Mouse (Mus musculus): ENCODE results near the gene Cdipt.

Cdipt gene

DNA sequence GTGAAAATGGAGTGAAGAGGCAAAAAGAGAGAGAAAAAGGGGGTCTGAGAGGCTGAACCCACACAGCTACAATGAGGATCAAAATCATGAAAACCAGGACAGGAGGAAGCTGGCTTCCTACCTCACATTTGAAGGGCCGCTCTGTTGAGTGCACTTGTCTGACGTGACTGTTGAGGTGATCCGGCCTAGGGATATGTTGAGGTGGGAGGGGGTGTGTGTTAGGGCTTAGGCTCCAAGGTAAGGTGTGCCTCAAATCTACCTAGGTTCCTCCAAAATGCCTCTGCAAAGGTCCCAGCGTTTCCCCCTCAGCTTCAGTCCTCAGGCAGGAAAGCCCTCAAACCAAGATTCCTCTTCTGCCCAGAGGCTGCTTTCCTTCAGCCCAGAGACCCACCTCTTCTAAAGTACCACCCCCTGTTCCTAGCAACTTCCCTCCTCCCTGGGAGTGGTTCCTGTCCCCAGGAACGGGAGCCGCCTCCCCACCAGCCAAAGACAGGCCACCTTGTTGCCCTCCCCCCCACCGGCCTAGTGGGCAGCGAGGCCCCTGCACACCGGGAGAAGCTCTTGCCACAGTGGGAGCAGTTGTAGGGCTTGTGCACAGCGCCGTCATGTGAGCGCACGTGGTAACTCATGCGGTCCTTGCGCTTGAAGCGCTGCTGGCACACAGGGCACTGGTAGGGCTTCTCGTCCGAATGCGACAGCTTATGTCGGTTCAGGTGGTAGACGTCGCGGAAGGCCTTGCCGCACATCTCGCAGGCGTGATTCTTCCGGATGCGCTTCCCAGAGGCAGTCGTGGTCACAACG, 49.2 kb downstream of the Cdipt start:
- peak; percentile 97 for DNase-seq (ENCODE audit: low read depth, low spot score)

DNA sequence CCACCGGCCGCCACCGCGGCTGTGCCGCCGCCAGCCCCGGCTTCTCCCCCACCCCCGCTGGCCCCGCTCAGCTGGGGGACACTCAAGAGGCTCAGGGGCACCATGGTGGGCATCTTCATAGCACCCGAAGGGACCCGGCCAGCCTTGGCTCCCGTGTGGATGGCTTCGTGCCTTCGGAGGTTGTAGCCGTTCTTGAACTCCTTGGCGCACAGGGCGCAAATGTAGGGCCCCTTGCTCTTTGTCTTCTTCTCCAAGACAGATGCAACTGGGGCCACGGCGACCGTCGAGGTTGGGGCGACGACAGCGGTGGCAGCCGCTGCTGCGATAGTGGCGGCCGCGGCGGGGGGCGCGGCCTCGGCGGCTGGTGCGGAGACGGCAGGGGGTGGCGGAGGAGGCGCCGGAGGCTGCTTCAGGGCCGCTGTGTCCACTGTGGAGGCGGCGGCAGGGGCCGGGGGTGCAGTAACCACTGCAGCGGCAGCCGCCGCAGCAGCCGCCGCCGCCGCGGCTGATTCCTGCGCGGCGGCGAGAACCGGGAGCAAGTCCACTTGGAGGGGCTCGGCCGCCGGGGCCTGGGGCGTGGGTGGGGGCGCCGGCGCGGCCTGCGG, 49.9 kb downstream of the Cdipt start:
- DNase-seq (ENCODE audit: low read depth, low spot score): peak; percentile 45

- DNase-seq (ENCODE audit: low read depth, low spot score): peak; percentile 69
Observed at GRCm38 (mm10) chr7:127026161-127026600, 50.5 kb downstream of the Cdipt start.

DNA sequence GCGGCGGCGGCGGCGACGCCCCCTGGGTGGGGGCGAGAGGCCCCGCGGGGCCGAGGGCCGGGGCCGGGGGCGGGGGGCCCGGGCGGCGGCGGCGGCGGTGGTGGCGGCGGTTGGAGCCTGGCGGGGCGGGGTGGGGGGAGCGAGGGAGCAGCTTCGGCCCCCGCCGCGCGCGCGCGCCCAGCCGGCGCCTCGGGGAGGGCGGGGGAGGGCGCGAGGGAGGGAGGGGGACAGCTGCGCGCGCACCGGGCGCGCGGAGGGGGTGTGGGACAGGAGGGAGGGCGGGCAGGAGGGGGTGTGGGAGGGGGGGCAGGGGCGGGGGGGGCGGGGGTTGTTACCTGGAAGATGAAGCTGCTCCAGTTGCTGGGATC, 50.9 kb downstream of the Cdipt start:
- no peak for DNase-seq (ENCODE audit: low read depth, low spot score)

DNA sequence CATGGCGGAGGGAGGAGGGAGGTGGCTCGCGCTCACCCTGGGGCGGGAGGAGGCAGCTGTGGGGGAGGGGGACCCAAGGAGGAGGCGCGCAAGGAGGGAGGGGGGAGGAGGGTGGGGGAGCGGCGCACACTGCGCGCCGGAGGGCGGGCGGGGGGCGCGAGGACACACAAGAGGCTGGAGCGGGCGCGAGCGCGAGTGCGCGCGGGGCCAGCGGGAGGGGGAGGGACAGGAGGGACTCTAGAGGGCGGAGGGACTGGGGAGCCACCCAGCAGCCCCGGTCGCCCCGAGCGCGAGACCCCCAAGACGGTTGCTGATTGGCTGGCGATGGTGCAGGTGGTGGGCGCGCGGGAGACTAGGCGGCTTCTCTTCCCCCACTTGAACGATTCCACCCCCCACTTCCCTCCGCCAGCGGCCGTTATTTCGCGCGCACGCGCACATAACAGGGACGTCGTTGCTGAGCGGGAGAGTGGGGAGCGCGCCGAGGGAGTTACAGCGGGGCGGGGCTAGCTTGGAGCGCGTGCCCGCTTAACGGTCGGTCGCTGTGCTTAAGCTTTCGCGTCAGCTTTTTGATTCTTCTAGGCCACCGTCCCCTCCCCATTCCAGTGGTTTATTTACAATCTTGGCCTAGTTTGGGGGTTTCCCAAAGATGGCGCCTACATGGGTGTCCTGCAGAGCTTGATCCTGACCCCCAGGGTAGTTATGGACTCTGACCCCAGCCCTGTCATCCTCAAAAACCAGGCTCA, 51.4 kb downstream of the Cdipt start, which contains the start of gene Maz:
Gene Maz, minus strand, starts transcription at position 54 of the 743 bp plus-strand sequence.
- peak; percentile 100 for DNase-seq (ENCODE audit: low read depth, low spot score)

- peak; percentile 61 for DNase-seq (ENCODE audit: low read depth, low spot score)
Observed at GRCm38 (mm10) chr7:127027885-127028284, 52.2 kb downstream of the Cdipt start.

Data from brain, adult 2 months (tissue).